Mouse (Mus musculus): ENCODE measurements around the gene Hyal3. TPM values are rescaled to one million over a fixed set of nuclear protein-coding genes. Genes with fewer than 3 reads are reported as not detected.

The Hyal3 gene
- polyA plus RNA-seq, 1 experiment from 2014 or later = 2.4 TPM

- WGBS = 87% methylated on average over 11 of the region's 11 CpGs
- no peaks in the 10 kb centered on the region for H3K9me3 ChIP-seq (replicated peaks; ENCODE audit: control insufficient read depth, low read length, poor library complexity, severe bottlenecking)
- no peaks in the 10 kb centered on the region; the same call in 1 of the 2 replicates for H3K4me1 ChIP-seq (ENCODE audit: control insufficient read depth, insufficient read depth, low read length)
- H3K27me3 ChIP-seq (ENCODE audit: control insufficient read depth, insufficient read depth, low read depth, low read length) = no peaks in the 10 kb centered on the region
- ATAC-seq = no peak
- H3K4me2 ChIP-seq (ENCODE audit: low read length) = no peak overlapping the region
- H3K9ac ChIP-seq (ENCODE audit: low read depth, low read length) = no peak overlapping the region
- no peak overlapping the region for H3K27ac ChIP-seq (ENCODE audit: low read length)
- H3K36me3 ChIP-seq (ENCODE audit: control insufficient read depth, insufficient read depth, low read length) = peaks cover 9% of the 10 kb centered on the region; the same call in 1 of the 2 replicates
- H3K4me3 ChIP-seq (ENCODE audit: low read depth, low read length) = no peak overlapping the region
These were observed 16.3 kb downstream of the Hyal3 start for GRCm38 (mm10) chr9:107596619-107597569.

- ATAC-seq = no peak
- Histone ChIP-seq H3K4me3 (ENCODE audit: low read depth, low read length) (no peak overlapping the region), H3K9me3 (replicated peaks; ENCODE audit: control insufficient read depth, low read length, poor library complexity, severe bottlenecking) (no peaks in the 10 kb centered on the region), H3K4me2 (ENCODE audit: low read length) (no peak overlapping the region), H3K36me3 (ENCODE audit: control insufficient read depth, insufficient read depth, low read length) (peaks cover 9% of the 10 kb centered on the region; the same call in 1 of the 2 replicates), H3K9ac (ENCODE audit: low read depth, low read length) (0 out of 2 replicates have a peak overlapping the region, but pooled peaks have one; percentile 3), H3K4me1 (ENCODE audit: control insufficient read depth, insufficient read depth, low read length) (peaks cover 6% of the 10 kb centered on the region), H3K27me3 (ENCODE audit: control insufficient read depth, insufficient read depth, low read depth, low read length) (no peaks in the 10 kb centered on the region), H3K27ac (ENCODE audit: low read length) (no peak overlapping the region)
- WGBS = 87% methylated on average over 5 of the region's 5 CpGs
These were observed 17.8 kb downstream of the Hyal3 start for GRCm38 (mm10) chr9:107598385-107598784.

- Histone ChIP-seq H3K4me3 (ENCODE audit: low read depth, low read length) (no peak overlapping the region), H3K9me3 (replicated peaks; ENCODE audit: control insufficient read depth, low read length, poor library complexity, severe bottlenecking) (no peaks in the 10 kb centered on the region), H3K9ac (ENCODE audit: low read depth, low read length) (no peak overlapping the region), H3K27me3 (ENCODE audit: control insufficient read depth, insufficient read depth, low read depth, low read length) (no peaks in the 10 kb centered on the region), H3K36me3 (ENCODE audit: control insufficient read depth, insufficient read depth, low read length) (0 out of 2 replicates have a peak, but pooled peaks cover 2% of the 10 kb centered on the region), H3K27ac (ENCODE audit: low read length) (no peak overlapping the region), H3K4me2 (ENCODE audit: low read length) (no peak overlapping the region), H3K4me1 (ENCODE audit: control insufficient read depth, insufficient read depth, low read length) (peaks cover 6% of the 10 kb centered on the region)
- 90% methylated on average over 9 of the region's 9 CpGs for WGBS
- no peak for ATAC-seq
These were observed 18.8 kb downstream of the Hyal3 start for GRCm38 (mm10) chr9:107599433-107599832.

- Histone ChIP-seq H3K9ac (ENCODE audit: low read depth, low read length) (no peak overlapping the region), H3K4me2 (ENCODE audit: low read length) (no peak overlapping the region), H3K36me3 (ENCODE audit: control insufficient read depth, insufficient read depth, low read length) (no peaks in the 10 kb centered on the region), H3K27ac (ENCODE audit: low read length) (no peak overlapping the region), H3K9me3 (replicated peaks; ENCODE audit: control insufficient read depth, low read length, poor library complexity, severe bottlenecking) (no peaks in the 10 kb centered on the region), H3K27me3 (ENCODE audit: control insufficient read depth, insufficient read depth, low read depth, low read length) (no peaks in the 10 kb centered on the region), H3K4me1 (ENCODE audit: control insufficient read depth, insufficient read depth, low read length) (peaks cover 6% of the 10 kb centered on the region), H3K4me3 (ENCODE audit: low read depth, low read length) (no peak overlapping the region)
- ATAC-seq = no peak
- 75% methylated on average over 14 of the region's 14 CpGs for WGBS
These were observed 19.2 kb downstream of the Hyal3 start for GRCm38 (mm10) chr9:107599842-107600241.

- H3K4me2 ChIP-seq (ENCODE audit: low read length) = no peak overlapping the region
- no peaks in the 10 kb centered on the region for H3K9me3 ChIP-seq (replicated peaks; ENCODE audit: control insufficient read depth, low read length, poor library complexity, severe bottlenecking)
- no peak overlapping the region for H3K27ac ChIP-seq (ENCODE audit: low read length)
- ATAC-seq = no peak
- no peaks in the 10 kb centered on the region for H3K36me3 ChIP-seq (ENCODE audit: control insufficient read depth, insufficient read depth, low read length)
- H3K27me3 ChIP-seq (ENCODE audit: control insufficient read depth, insufficient read depth, low read depth, low read length) = no peaks in the 10 kb centered on the region
- peaks cover 6% of the 10 kb centered on the region for H3K4me1 ChIP-seq (ENCODE audit: control insufficient read depth, insufficient read depth, low read length)
- WGBS = 79% methylated on average over 12 of the region's 12 CpGs
- no peak overlapping the region for H3K4me3 ChIP-seq (ENCODE audit: low read depth, low read length)
- no peak overlapping the region for H3K9ac ChIP-seq (ENCODE audit: low read depth, low read length)
These were observed 20.1 kb downstream of the Hyal3 start for GRCm38 (mm10) chr9:107600745-107601144.

- H3K4me1 ChIP-seq (ENCODE audit: control insufficient read depth, insufficient read depth, low read length) = peaks cover 6% of the 10 kb centered on the region
- 83% methylated on average over 11 of the region's 11 CpGs for WGBS
- H3K27me3 ChIP-seq (ENCODE audit: control insufficient read depth, insufficient read depth, low read depth, low read length) = no peaks in the 10 kb centered on the region
- H3K36me3 ChIP-seq (ENCODE audit: control insufficient read depth, insufficient read depth, low read length) = no peaks in the 10 kb centered on the region
- no peak overlapping the region for H3K4me2 ChIP-seq (ENCODE audit: low read length)
- no peaks in the 10 kb centered on the region for H3K9me3 ChIP-seq (replicated peaks; ENCODE audit: control insufficient read depth, low read length, poor library complexity, severe bottlenecking)
- no peak overlapping the region for H3K27ac ChIP-seq (ENCODE audit: low read length)
- H3K4me3 ChIP-seq (ENCODE audit: low read depth, low read length) = no peak overlapping the region
- no peak overlapping the region for H3K9ac ChIP-seq (ENCODE audit: low read depth, low read length)
- no peak for ATAC-seq
These were observed 20.7 kb downstream of the Hyal3 start for GRCm38 (mm10) chr9:107601275-107601674.

GRCm38 (mm10) chr9:107602068-107602648, 21.5 kb downstream of the Hyal3 start:
- Histone ChIP-seq H3K4me1 (ENCODE audit: control insufficient read depth, insufficient read depth, low read length) (peaks cover 6% of the 10 kb centered on the region), H3K9me3 (replicated peaks; ENCODE audit: control insufficient read depth, low read length, poor library complexity, severe bottlenecking) (no peaks in the 10 kb centered on the region), H3K36me3 (ENCODE audit: control insufficient read depth, insufficient read depth, low read length) (no peaks in the 10 kb centered on the region), H3K27ac (ENCODE audit: low read length) (peak overlapping the region; percentile 38; the same call in 1 of the 2 replicates), H3K9ac (ENCODE audit: low read depth, low read length) (0 out of 2 replicates have a peak overlapping the region, but pooled peaks have one; percentile 30), H3K4me2 (ENCODE audit: low read length) (no peak overlapping the region), H3K4me3 (ENCODE audit: low read depth, low read length) (no peak overlapping the region), H3K27me3 (ENCODE audit: control insufficient read depth, insufficient read depth, low read depth, low read length) (no peaks in the 10 kb centered on the region)
- 11% methylated on average over 10 of the region's 10 CpGs for WGBS
- peak; percentile 49; the same call in 1 of the 2 replicates for ATAC-seq

GRCm38 (mm10) chr9:107603251-107603650, 22.6 kb downstream of the Hyal3 start:
- Histone ChIP-seq H3K36me3 (ENCODE audit: control insufficient read depth, insufficient read depth, low read length) (no peaks in the 10 kb centered on the region), H3K4me3 (ENCODE audit: low read depth, low read length) (no peak overlapping the region), H3K4me1 (ENCODE audit: control insufficient read depth, insufficient read depth, low read length) (peaks cover 6% of the 10 kb centered on the region), H3K27me3 (ENCODE audit: control insufficient read depth, insufficient read depth, low read depth, low read length) (no peaks in the 10 kb centered on the region), H3K9ac (ENCODE audit: low read depth, low read length) (no peak overlapping the region), H3K4me2 (ENCODE audit: low read length) (no peak overlapping the region), H3K27ac (ENCODE audit: low read length) (no peak overlapping the region), H3K9me3 (replicated peaks; ENCODE audit: control insufficient read depth, low read length, poor library complexity, severe bottlenecking) (no peaks in the 10 kb centered on the region)
- 87% methylated on average over 6 of the region's 6 CpGs for WGBS
- no peak for ATAC-seq

Measured in midbrain, embryonic 16.5 days (tissue).